Mouse (Mus musculus) liver, postnatal 0 days (tissue): ENCODE data around the gene Recql.

Experiments used
- CTCF ChIP-seq: sonication (generic); IDR thresholded peaks from 2 replicates; pipeline ENCODE4 v1.5.1; 2016; ENCODE audit warnings: antibody characterized with exemption, low read depth
- EP300 ChIP-seq: IDR thresholded peaks from 2 replicates; pipeline ENCODE4 v1.6.1; 2016; ENCODE audit warnings: antibody characterized with exemption, low read depth, mild to moderate bottlenecking

DNA sequence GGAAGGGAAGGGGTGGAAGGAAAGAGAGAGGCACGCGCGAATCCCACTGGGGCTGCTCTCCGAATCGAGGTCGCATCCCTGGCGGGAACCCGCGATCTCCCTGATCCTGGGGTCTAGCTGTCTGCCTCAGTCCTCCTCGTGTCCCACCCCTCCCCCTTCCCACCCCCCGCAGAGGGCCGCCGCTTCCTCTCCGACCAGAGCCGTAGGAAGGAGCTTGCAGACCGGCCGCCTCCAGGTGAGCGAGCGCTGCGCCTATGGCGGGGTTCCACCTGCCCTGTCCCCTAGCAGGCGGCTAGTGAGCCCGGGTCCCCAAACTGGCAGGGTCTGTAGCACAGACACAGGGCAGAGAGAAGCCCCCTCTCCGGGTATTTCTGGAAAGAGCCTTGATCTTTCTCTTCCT lies 27.7 kb upstream of the Recql start:
- no peak for TF ChIP-seq CTCF
- no peak for TF ChIP-seq EP300
